Mouse (Mus musculus) midbrain, embryonic 16.5 days (tissue): ENCODE measurements around the gene Cyth2. TPM values are rescaled to one million over a fixed set of nuclear protein-coding genes. Genes with fewer than 3 reads are reported as not detected.

Experiments used
- ATAC-seq: fragments of 200-750 bp; cut with Nextera tagmentation; 2 replicates; pipeline ENCODE4 v1.8.0; 2017; ENCODE audit warnings: moderate TSS enrichment
- H3K27ac ChIP-seq: fragments of 300-500 bp; sonication (generic); 2 replicates; pipeline ENCODE4 v1.5.1; 2014; ENCODE audit warnings: mild to moderate bottlenecking, low read length, mixed read lengths
- H3K27me3 ChIP-seq: fragments of 300-500 bp; sonication (generic); 2 replicates; pipeline ENCODE4 v1.6.1; 2014; ENCODE audit warnings: low read depth, low read length, mixed read lengths; ENCODE audit not compliant: control insufficient read depth, insufficient read depth
- H3K36me3 ChIP-seq: fragments of 300-500 bp; sonication (generic); 2 replicates; pipeline ENCODE4 v1.6.1; 2014; ENCODE audit warnings: mild to moderate bottlenecking, low read length, moderate library complexity, mixed read lengths; ENCODE audit not compliant: control insufficient read depth, insufficient read depth
- H3K4me1 ChIP-seq: fragments of 300-500 bp; sonication (generic); 2 replicates; pipeline ENCODE4 v1.6.1; 2014; ENCODE audit warnings: mild to moderate bottlenecking, low read length, mixed read lengths; ENCODE audit not compliant: control insufficient read depth, insufficient read depth
- H3K4me2 ChIP-seq: fragments of 300-500 bp; sonication (generic); 2 replicates; pipeline ENCODE4 v1.6.1; 2014; ENCODE audit warnings: mild to moderate bottlenecking, low read length, mixed read lengths
- H3K4me3 ChIP-seq: fragments of 300-500 bp; sonication (generic); 2 replicates; pipeline ENCODE4 v1.5.1; 2014; ENCODE audit warnings: low read depth, mild to moderate bottlenecking, low read length, moderate library complexity, mixed read lengths
- H3K9ac ChIP-seq: fragments of 300-500 bp; sonication (generic); 2 replicates; pipeline ENCODE4 v1.6.1; 2014; ENCODE audit warnings: low read depth, low read length, mixed read lengths
- H3K9me3 ChIP-seq: fragments of 300-500 bp; sonication (generic); replicated peaks from 2 replicates; pipeline ENCODE4 v1.6.1; 2014; ENCODE audit warnings: mild to moderate bottlenecking, low read length, mixed read lengths; ENCODE audit not compliant: control insufficient read depth, poor library complexity, severe bottlenecking
- WGBS: fragments of 180-500 bp; shearing (Covaris S2); extraction: QIAGEN DNeasy Blood & Tissue Kit; methylation state at CpG from one replicate; pipeline ENCODE4 v1.1.7; 2014; 5-methylcytosine and 5-hydroxymethylcytosine counted together
- polyA plus RNA-seq: library from polyadenylated mRNA; unstranded; fragments of >200 nt; fragmentation: Nextera tagmentation; extraction: Ambion mirVana; gene quantifications from 2 replicates; pipeline ENCODE4 v1.2.1, GENCODE M21; 2015

Gene Cyth2
- polyA plus RNA-seq, 1 experiment from 2014 or later, result 275 TPM

GRCm38 (mm10) chr7:45760151-45760550 lies 54.2 kb downstream of the Cyth2 start:
- H3K4me1 ChIP-seq, result no peaks in the 10 kb centered on the region
- no peak for ATAC-seq

GRCm38 (mm10) chr7:45759400-45759799 lies 55.0 kb downstream of the Cyth2 start:
- 8% methylated on average over 24 of the region's 27 CpGs for WGBS
- ATAC-seq, result no peak
- H3K4me1 ChIP-seq, result no peaks in the 10 kb centered on the region
- H3K9me3 ChIP-seq, result no peaks in the 10 kb centered on the region
- H3K36me3 ChIP-seq, result no peaks in the 10 kb centered on the region
- no peak overlapping the region; the same call in 1 of the 2 replicates for H3K4me3 ChIP-seq
- H3K9ac ChIP-seq, result 0 out of 2 replicates have a peak overlapping the region, but pooled peaks have one; percentile 4
- H3K27me3 ChIP-seq, result peaks cover 12% of the 10 kb centered on the region
- peak overlapping the region; percentile 15; the same call in 1 of the 2 replicates for H3K4me2 ChIP-seq
- H3K27ac ChIP-seq, result no peak overlapping the region

More at GRCm38 (mm10) chr7:45760151-45760550, 54.2 kb downstream of the Cyth2 start:
- no peak overlapping the region for H3K4me2 ChIP-seq
- no peaks in the 10 kb centered on the region for H3K9me3 ChIP-seq
- WGBS, result 65% methylated on average over 5 of the region's 5 CpGs
- no peak overlapping the region for H3K27ac ChIP-seq
- no peak overlapping the region for H3K4me3 ChIP-seq
- no peaks in the 10 kb centered on the region for H3K36me3 ChIP-seq
- H3K27me3 ChIP-seq, result peaks cover 12% of the 10 kb centered on the region
- H3K9ac ChIP-seq, result no peak overlapping the region

Other genes with a start within 250 kb of the Cyth2 start
- 23.6 and 25.0 TPM in 2 replicates for gene Bcat2, start 244.4 kb downstream of the Cyth2 start, polyA plus RNA-seq
- not detected in 2 replicates for gene Fgf21, start 199.1 kb downstream of the Cyth2 start, polyA plus RNA-seq
- not detected in 2 replicates for gene Fut1, start 197.3 kb downstream of the Cyth2 start, polyA plus RNA-seq
- not detected in 2 replicates for gene Izumo1, start 192.8 kb downstream of the Cyth2 start, polyA plus RNA-seq
- gene Rasip1, start 187.1 kb downstream of the Cyth2 start, polyA plus RNA-seq, result 17.2 and 18.5 TPM in 2 replicates
- 3.4 and 4.6 TPM in 2 replicates for gene Mamstr, start 174.6 kb downstream of the Cyth2 start, polyA plus RNA-seq
- gene Fut2, start 148.2 kb downstream of the Cyth2 start, polyA plus RNA-seq, result 0.16 TPM in 2 replicates
- 0.23 and 0.71 TPM in 2 replicates for gene Ntn5, start 130.6 kb downstream of the Cyth2 start, polyA plus RNA-seq
- 0.24 and 0.28 TPM in 2 replicates for gene Sec1, start 120.2 kb downstream of the Cyth2 start, polyA plus RNA-seq
- gene Car11, start 114.7 kb downstream of the Cyth2 start, polyA plus RNA-seq, result 71.6 and 89.9 TPM in 2 replicates
- gene Dbp, start 109.5 kb downstream of the Cyth2 start, polyA plus RNA-seq, result 2.3 and 3.4 TPM in 2 replicates
- gene Rpl18, start 99.1 kb downstream of the Cyth2 start, polyA plus RNA-seq, result 475 and 495 TPM in 2 replicates
- 21.9 and 23.0 TPM in 2 replicates for gene Sphk2, start 96.6 kb downstream of the Cyth2 start, polyA plus RNA-seq
- 0.48 and 0.62 TPM in 2 replicates for gene Fam83e, start 93.4 kb downstream of the Cyth2 start, polyA plus RNA-seq
- not detected in 2 replicates for gene Spaca4, start 88.8 kb downstream of the Cyth2 start, polyA plus RNA-seq
- gene Lmtk3, start 30.8 kb downstream of the Cyth2 start, polyA plus RNA-seq, result 19.6 and 26.7 TPM in 2 replicates
- gene Sult2b1, start 29.9 kb downstream of the Cyth2 start, polyA plus RNA-seq, result 6.1 and 6.4 TPM in 2 replicates
- 1.2 and 1.3 TPM in 2 replicates for gene Kcnj14, start 10.2 kb upstream of the Cyth2 start, polyA plus RNA-seq
- gene Grwd1, start 16.4 kb upstream of the Cyth2 start, polyA plus RNA-seq, result 38.4 and 45.8 TPM in 2 replicates
- 52.2 and 55.0 TPM in 2 replicates for gene Kdelr1, start 58.2 kb upstream of the Cyth2 start, polyA plus RNA-seq
- gene Grin2d, start 63.8 kb upstream of the Cyth2 start, polyA plus RNA-seq, result 3.4 and 4.8 TPM in 2 replicates
- not detected in 2 replicates for gene Syngr4, start 82.1 kb upstream of the Cyth2 start, polyA plus RNA-seq
- gene Tmem143, start 82.4 kb upstream of the Cyth2 start, polyA plus RNA-seq, result 6.3 and 6.9 TPM in 2 replicates
- gene Emp3, start 106.8 kb upstream of the Cyth2 start, polyA plus RNA-seq, result 18.3 and 19.9 TPM in 2 replicates
- 6.4 and 7.9 TPM in 2 replicates for gene Ccdc114, start 109.5 kb upstream of the Cyth2 start, polyA plus RNA-seq
- gene Abcc6, start 215.7 kb upstream of the Cyth2 start, polyA plus RNA-seq, result 0.27 and 0.45 TPM in 2 replicates
- 45.0 and 47.0 TPM in 2 replicates for gene Nomo1, start 219.1 kb upstream of the Cyth2 start, polyA plus RNA-seq